Mouse (Mus musculus) gastrocnemius, adult 8-10 months (tissue): ENCODE results near the gene Bicc1. TPM values are rescaled to one million over a fixed set of nuclear protein-coding genes. Genes with fewer than 3 reads are reported as not detected.

Source experiments
- DNase-seq, 2 experiments: peaks; one replicate each; pipeline ENCODE4 v3.0.0; 2022; ENCODE audit warnings: low spot score in 2 of 2
- total RNA-seq, 4 experiments: library from RNA; stranded (reverse); gene quantifications; 2 replicates each; pipeline ENCODE4 v1.2.4; 2022

Gene Bicc1
- total RNA-seq, 4 experiments from 2014 or later, result 4.5 to 8.1 (median 6.4) TPM

GRCm38 (mm10) chr10:71158940-71159675 is 392 bp downstream of the Bicc1 start:
- DNase-seq, result peak; percentile 60 to 61

- no peak for DNase-seq
These were observed 2.9 kb downstream of the Bicc1 start for GRCm38 (mm10) chr10:71156569-71156968.

- DNase-seq, result no peak
These were observed 5.9 kb downstream of the Bicc1 start for GRCm38 (mm10) chr10:71153610-71154009.

- no peak for DNase-seq
These were observed 6.4 kb downstream of the Bicc1 start for GRCm38 (mm10) chr10:71153138-71153537.

GRCm38 (mm10) chr10:71150486-71150885 is 9.0 kb downstream of the Bicc1 start:
- DNase-seq, result no peak

GRCm38 (mm10) chr10:71148951-71149603 is 10.4 kb downstream of the Bicc1 start:
- no peak for DNase-seq

GRCm38 (mm10) chr10:71148226-71148625 is 11.3 kb downstream of the Bicc1 start:
- DNase-seq, result no peak

GRCm38 (mm10) chr10:71146681-71147615 is 12.6 kb downstream of the Bicc1 start:
- no peak for DNase-seq

- DNase-seq, result no peak
These were observed 13.7 kb downstream of the Bicc1 start for GRCm38 (mm10) chr10:71145801-71146200.

- DNase-seq, result no peak
These were observed 15.3 kb downstream of the Bicc1 start for GRCm38 (mm10) chr10:71144191-71144590.

- no peak for DNase-seq
These were observed 16.9 kb downstream of the Bicc1 start for GRCm38 (mm10) chr10:71142568-71142967.

- DNase-seq, result no peak
These were observed 19.1 kb downstream of the Bicc1 start for GRCm38 (mm10) chr10:71140281-71140845.

GRCm38 (mm10) chr10:71138852-71139197 is 20.7 kb downstream of the Bicc1 start:
- DNase-seq, result no peak

- no peak for DNase-seq
These were observed 21.2 kb downstream of the Bicc1 start for GRCm38 (mm10) chr10:71138132-71138851.

GRCm38 (mm10) chr10:71137606-71138005 is 21.9 kb downstream of the Bicc1 start:
- DNase-seq, result no peak

- DNase-seq, result no peak
These were observed 28.2 kb downstream of the Bicc1 start for GRCm38 (mm10) chr10:71131333-71131732.

GRCm38 (mm10) chr10:71130261-71130660 is 29.2 kb downstream of the Bicc1 start:
- no peak for DNase-seq

- DNase-seq, result no peak
These were observed 31.6 kb downstream of the Bicc1 start for GRCm38 (mm10) chr10:71127951-71128331.

GRCm38 (mm10) chr10:71127278-71127950 is 32.1 kb downstream of the Bicc1 start:
- DNase-seq, result no peak

GRCm38 (mm10) chr10:71123974-71124373 is 35.5 kb downstream of the Bicc1 start:
- no peak for DNase-seq
